Mouse (Mus musculus): ENCODE measurements around the gene Smim24.

GRCm38 (mm10) chr10:81364666-81365065, 28.2 kb upstream of the Smim24 start:
- no peak for TF ChIP-seq CTCF (IDR thresholded peaks at IDR 0.05; ENCODE audit: control insufficient read depth, insufficient read depth, insufficient replicate concordance, low read depth, low read length)
- TF ChIP-seq POLR2A (IDR thresholded peaks at IDR 0.05; ENCODE audit: control insufficient read depth, low read depth, low read length): no peak; the same call in 1 of the 2 replicates
